Mouse (Mus musculus): ENCODE measurements at regions not wholly inside any gene's neighbourhood (a gene's known extent, or its start where the extent isn't known, plus 50 kb on each side); places are given as distances from the start of the nearest gene placed in this dataset.
"Not testable (repeated sequence)": the region's sequence is repeated elsewhere in the genome, so short reads cannot be mapped to it uniquely, and the experiment has no call there.

- no peak for DNase-seq
Measured at GRCm38 (mm10) chr14:46591211-46591610, 169.1 kb upstream of the Cdkn3 start.

GRCm38 (mm10) chr14:46586093-46586492 is 174.2 kb upstream of the Cdkn3 start:
- DNase-seq: no peak

GRCm38 (mm10) chr14:46578051-46579000 is 182.0 kb upstream of the Cdkn3 start:
- DNase-seq: no peak

GRCm38 (mm10) chr14:46575889-46576288 is 184.5 kb upstream of the Cdkn3 start:
- peak; percentile 37 for DNase-seq

GRCm38 (mm10) chr14:46575414-46575813 is 184.9 kb upstream of the Cdkn3 start:
- DNase-seq: no peak

GRCm38 (mm10) chr14:46573401-46573800 is 182.9 kb upstream of the Bmp4 start:
- DNase-seq: peak; percentile 70

- not testable (repeated sequence) for DNase-seq
Measured at GRCm38 (mm10) chr14:46572972-46573371, 182.5 kb upstream of the Bmp4 start.

- peak; percentile 53 for DNase-seq
Measured at GRCm38 (mm10) chr14:46571841-46572240, 181.4 kb upstream of the Bmp4 start.

- peak; percentile 59 for DNase-seq
Measured at GRCm38 (mm10) chr14:46569273-46569672, 178.8 kb upstream of the Bmp4 start.

- DNase-seq: no peak
Measured at GRCm38 (mm10) chr14:46567411-46567780, 176.9 kb upstream of the Bmp4 start.

GRCm38 (mm10) chr14:46566681-46567410 is 176.4 kb upstream of the Bmp4 start:
- peak; percentile 73 for DNase-seq

GRCm38 (mm10) chr14:46564998-46565397 is 174.5 kb upstream of the Bmp4 start:
- peak; percentile 91 for DNase-seq

- DNase-seq: no peak
Measured at GRCm38 (mm10) chr14:46562016-46562415, 171.5 kb upstream of the Bmp4 start.

- DNase-seq: peak; percentile 34
Measured at GRCm38 (mm10) chr14:46553239-46553638, 162.8 kb upstream of the Bmp4 start.

- peak; percentile 65 for DNase-seq
Measured at GRCm38 (mm10) chr14:46546146-46546545, 155.7 kb upstream of the Bmp4 start.

- DNase-seq: peak; percentile 72
Measured at GRCm38 (mm10) chr14:46539466-46540187, 149.2 kb upstream of the Bmp4 start.

GRCm38 (mm10) chr14:46536002-46536762 is 145.7 kb upstream of the Bmp4 start:
- DNase-seq: peak; percentile 60

GRCm38 (mm10) chr14:46532697-46533096 is 142.2 kb upstream of the Bmp4 start:
- peak; percentile 9 for DNase-seq

- peak; percentile 57 for DNase-seq
Measured at GRCm38 (mm10) chr14:46530452-46530851, 140.0 kb upstream of the Bmp4 start.

GRCm38 (mm10) chr14:46529086-46529715 is 138.7 kb upstream of the Bmp4 start:
- peak; percentile 74 for DNase-seq

GRCm38 (mm10) chr14:46517258-46517657 is 126.8 kb upstream of the Bmp4 start:
- peak; percentile 31 for DNase-seq

- peak; percentile 22 for DNase-seq
Measured at GRCm38 (mm10) chr14:46516285-46516684, 125.8 kb upstream of the Bmp4 start.
